Mouse (Mus musculus) A20 (cell line): Measurements from ENCODE around the gene Krtap4-1.
"Not testable (repeated sequence)": the region's sequence is repeated elsewhere in the genome, so short reads cannot be mapped to it uniquely, and the experiment has no call there.

Experiments used
- DNase-seq: peaks from one replicate; pipeline ENCODE4 v3.0.0-alpha.2; 2011; ENCODE audit warnings: low read depth, low spot score

Krtap4-1 gene

GRCm38 (mm10) chr11:99628138-99628537 is at the start of gene Krtap4-1:
TSS of gene Krtap4-1 (minus strand) at chr11:99628238.
- no peak for DNase-seq

- no peak for DNase-seq
These were observed 37.8 kb upstream of the Krtap4-1 start, which contains the start of gene Krtap4-6 for GRCm38 (mm10) chr11:99665860-99666259. TSS of gene Krtap4-6 (minus strand) at chr11:99665960.

GRCm38 (mm10) chr11:99662802-99663201 is 34.8 kb upstream of the Krtap4-1 start:
- no peak for DNase-seq

- no peak for DNase-seq
These were observed 31.2 kb upstream of the Krtap4-1 start for GRCm38 (mm10) chr11:99659256-99659655.

- DNase-seq: not testable (repeated sequence)
These were observed 30.5 kb upstream of the Krtap4-1 start, which contains the start of gene Gm11563 for GRCm38 (mm10) chr11:99658467-99659010. TSS of gene Gm11563 (minus strand) at chr11:99658960.

- DNase-seq: no peak
These were observed 29.0 kb upstream of the Krtap4-1 start for GRCm38 (mm10) chr11:99657051-99657450.

GRCm38 (mm10) chr11:99650136-99650535 is 22.1 kb upstream of the Krtap4-1 start, which contains the start of gene Gm11555:
TSS of gene Gm11555 (minus strand) at chr11:99650236.
- DNase-seq: no peak

- DNase-seq: no peak
These were observed 18.4 kb upstream of the Krtap4-1 start for GRCm38 (mm10) chr11:99646444-99646843.

GRCm38 (mm10) chr11:99644351-99644750 is 16.3 kb upstream of the Krtap4-1 start:
- DNase-seq: no peak

- DNase-seq: not testable (repeated sequence)
These were observed 15.6 kb upstream of the Krtap4-1 start, which contains the start of gene Krtap4-7 for GRCm38 (mm10) chr11:99643635-99644139. TSS of gene Krtap4-7 (minus strand) at chr11:99644089.

GRCm38 (mm10) chr11:99640926-99641325 is 12.9 kb upstream of the Krtap4-1 start:
- no peak for DNase-seq

- DNase-seq: no peak
These were observed 9.0 kb upstream of the Krtap4-1 start for GRCm38 (mm10) chr11:99637086-99637485.

GRCm38 (mm10) chr11:99634653-99635134 is 6.7 kb upstream of the Krtap4-1 start, which contains the start of gene Krtap4-2:
TSS of gene Krtap4-2 (minus strand) at chr11:99635084.
- DNase-seq: no peak

GRCm38 (mm10) chr11:99633293-99633692 is 5.3 kb upstream of the Krtap4-1 start:
- no peak for DNase-seq

GRCm38 (mm10) chr11:99630890-99631289 is 2.9 kb upstream of the Krtap4-1 start:
- no peak for DNase-seq

- no peak for DNase-seq
These were observed 7.7 kb downstream of the Krtap4-1 start, which contains the start of gene Gm11562 for GRCm38 (mm10) chr11:99620335-99620734. TSS of gene Gm11562 (minus strand) at chr11:99620435.

GRCm38 (mm10) chr11:99614796-99615363 is 13.2 kb downstream of the Krtap4-1 start, which contains the start of gene Krtap2-4:
TSS of gene Krtap2-4 (minus strand) at chr11:99614846.
- DNase-seq: no peak

GRCm38 (mm10) chr11:99610089-99610488 is 17.9 kb downstream of the Krtap4-1 start, which contains the start of gene Gm11937:
TSS of gene Gm11937 (minus strand) at chr11:99610189.
- not testable (repeated sequence) for DNase-seq

- no peak for DNase-seq
These were observed 18.9 kb downstream of the Krtap4-1 start for GRCm38 (mm10) chr11:99609126-99609525.

GRCm38 (mm10) chr11:99603208-99603607 is 24.8 kb downstream of the Krtap4-1 start, which contains the start of gene Gm11938:
TSS of gene Gm11938 (minus strand) at chr11:99603308.
- DNase-seq: not testable (repeated sequence)

- DNase-seq: not testable (repeated sequence)
These were observed 30.3 kb downstream of the Krtap4-1 start, which contains the start of gene Krtap9-3 for GRCm38 (mm10) chr11:99597742-99598141. TSS of gene Krtap9-3 (minus strand) at chr11:99598105.

- DNase-seq: no peak
These were observed 37.1 kb downstream of the Krtap4-1 start, which contains the start of gene Krtap1-3 for GRCm38 (mm10) chr11:99590981-99591380. TSS of gene Krtap1-3 (minus strand) at chr11:99591339.
